In genomic region chr17:34120814-34121171, GRCm38 (mm10) we compare ENCODE assay signal across 1 mouse cellular context.
TF ChIP-seq lines count a peak whose summit lies in the region.

No protein-coding gene starts in this region.

TF ChIP-seq in CH12.LX, 34 proteins besides CTCF, POLR2A, EP300 and RAD21 (continued from another document):
- TF ChIP-seq SIN3A (IDR thresholded peaks at IDR 0.05; ENCODE audit: low read length) = peak; percentile 31; the same call in 1 of the 2 replicates
- 0 out of 2 replicates have a peak, but pooled peaks have one; percentile 2 for TF ChIP-seq MEF2A (IDR thresholded peaks at IDR 0.05; ENCODE audit: borderline replicate concordance, low read depth, low read length)
- no peak; the same call in 1 of the 2 replicates for TF ChIP-seq HCFC1 (IDR thresholded peaks at IDR 0.05; ENCODE audit: low read depth, low read length)
- TF ChIP-seq CHD1 (IDR thresholded peaks at IDR 0.05; ENCODE audit: low read depth, low read length) = peak; percentile 97
- TF ChIP-seq MYC (IDR thresholded peaks at IDR 0.05; ENCODE audit: low read depth, low read length) = no peak
- peak; percentile 14; the same call in 1 of the 2 replicates for TF ChIP-seq IRF4 (IDR thresholded peaks at IDR 0.05; ENCODE audit: low read depth, low read length)
- no peak for TF ChIP-seq ZNF384 (IDR thresholded peaks at IDR 0.05; ENCODE audit: low read depth, low read length)
- peak; percentile 64 for TF ChIP-seq GABPA (IDR thresholded peaks at IDR 0.05; ENCODE audit: insufficient replicate concordance, low read depth, low read length)
- no peak for TF ChIP-seq USF1 (IDR thresholded peaks at IDR 0.05; ENCODE audit: low read depth, low read length)
- no peak for TF ChIP-seq PAX5 (IDR thresholded peaks at IDR 0.05; ENCODE audit: low read length)
- TF ChIP-seq BHLHE40 (IDR thresholded peaks at IDR 0.05; ENCODE audit: low read depth, low read length) = 0 out of 2 replicates have a peak, but pooled peaks have one; percentile 19
- TF ChIP-seq ZC3H11A (IDR thresholded peaks at IDR 0.05; ENCODE audit: low read depth, low read length) = no peak
- TF ChIP-seq TCF12 (IDR thresholded peaks at IDR 0.05; ENCODE audit: low read depth, low read length) = peak; percentile 78
- no peak for TF ChIP-seq TBP (conservative IDR thresholded peaks at IDR 0.05; ENCODE audit: low read depth, low read length)
